Mouse (Mus musculus): ENCODE results near the gene Tbl1x. TPM values are rescaled to one million over a fixed set of nuclear protein-coding genes. Genes with fewer than 3 reads are reported as not detected.

Gene Tbl1x
- total RNA-seq (2014; rRNA removed) (60.8 and 67.2 TPM in 2 replicates), polyA plus RNA-seq (2015; fragmentation: Nextera tagmentation; extraction: Ambion mirVana) (24.9 and 37.0 TPM in 2 replicates)

DNA sequence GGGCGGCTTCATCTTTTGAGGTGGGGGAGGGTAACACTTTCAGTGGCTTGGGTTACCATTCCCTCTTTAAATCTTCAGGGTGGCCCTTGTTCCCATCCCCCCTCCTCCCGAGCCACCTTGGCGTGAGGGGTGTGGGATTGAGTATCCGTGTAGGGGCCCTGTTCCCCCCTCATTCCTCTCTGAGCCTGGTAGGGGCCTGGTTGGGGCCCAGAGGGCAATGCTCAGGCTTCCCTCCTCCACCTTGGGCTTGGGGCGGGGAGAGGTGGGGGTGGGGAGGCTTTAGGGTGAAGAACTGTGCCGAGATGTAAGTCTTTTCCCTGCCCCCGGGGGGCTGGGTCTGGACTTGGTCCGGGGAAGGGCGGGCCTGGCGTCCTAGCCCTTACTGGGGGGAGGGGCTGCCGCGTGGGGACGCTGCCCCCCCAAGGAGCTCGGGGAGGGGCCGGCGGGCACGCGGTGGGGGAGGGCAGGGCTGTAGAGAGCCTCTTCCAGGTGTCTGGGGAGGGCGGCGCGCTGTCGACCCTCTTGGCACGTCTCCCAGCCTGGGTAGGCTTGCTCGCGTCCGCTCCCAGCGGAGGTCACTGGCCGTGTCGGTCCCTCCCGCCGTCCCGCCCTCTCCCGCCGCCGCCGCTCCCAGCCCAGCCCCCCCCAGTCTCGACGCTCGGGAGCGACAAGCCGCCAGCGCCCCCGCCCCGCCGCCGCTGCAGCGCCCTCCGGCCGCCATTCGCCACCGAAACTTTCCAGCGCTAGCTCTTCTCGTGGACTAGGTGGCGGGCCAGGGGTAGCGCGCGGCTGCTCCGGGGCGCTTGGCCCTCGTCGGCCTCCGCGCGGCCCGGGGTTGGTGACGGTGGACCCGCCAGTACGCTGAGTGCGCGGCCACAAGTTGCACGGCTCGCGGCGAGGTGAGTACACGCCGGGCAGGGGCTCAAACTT is at the start of gene Tbl1x:
Gene Tbl1x, plus strand, starts transcription at position 643 of the 930 bp plus-strand sequence.
- Histone ChIP-seq H3K27ac (ENCODE audit: low read depth, low read length) (peak within 1 kb of the TSS; percentile 93), H3K9ac (peak within 1 kb of the TSS; percentile 72), H3K4me3 (ENCODE audit: low read depth, low read length) (peak within 1 kb of the TSS; percentile 60), H3K4me1 (ENCODE audit: insufficient read depth) (no peaks in the 10 kb centered on the region), H3K36me3 (ENCODE audit: insufficient read depth) (no peaks in the 10 kb centered on the region), H3K4me2 (ENCODE audit: low read depth) (peak within 1 kb of the TSS; percentile 59), H3K9me3 (ENCODE audit: low read length) (no peaks in the 10 kb centered on the region), H3K27me3 (ENCODE audit: insufficient read depth, low read length) (no peaks in the 10 kb centered on the region)
- ATAC-seq (peak; percentile 58), DNase-seq (peak; percentile 71)
- TF ChIP-seq CTCF (IDR thresholded peaks at IDR 0.05; ENCODE audit: low read depth) = peak; percentile 15
- WGBS = 27% methylated on average over 59 of the region's 76 CpGs

DNA sequence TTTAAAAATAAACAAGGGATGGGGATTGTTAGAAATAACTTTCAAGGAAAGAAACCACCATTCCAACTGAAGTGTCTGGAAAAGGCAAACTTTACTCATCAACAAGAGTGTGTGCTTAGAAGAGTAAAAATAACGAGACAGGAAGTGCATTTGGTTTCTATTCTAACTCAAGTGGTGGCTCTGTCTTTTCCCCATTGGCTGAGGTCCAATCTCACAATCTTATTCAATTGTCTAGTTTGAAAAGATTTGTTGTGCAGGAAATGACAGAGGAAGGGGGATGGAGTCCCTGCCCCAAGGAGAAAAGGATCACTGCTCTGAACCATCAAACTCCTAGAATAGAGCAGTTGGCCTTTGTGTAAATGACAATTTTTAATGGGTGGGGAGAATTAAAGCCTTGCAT is 41.6 kb upstream of the Tbl1x start:
- no peaks in the 10 kb centered on the region for H3K36me3 ChIP-seq (ENCODE audit: insufficient read depth)
- H3K27me3 ChIP-seq (ENCODE audit: insufficient read depth, low read length) = no peaks in the 10 kb centered on the region
- no peak for ATAC-seq
- H3K27ac ChIP-seq (ENCODE audit: low read depth, low read length) = no peak overlapping the region
- WGBS = 45% methylated on average over 1 of the region's 1 CpGs
- DNase-seq = no peak
- no peak for TF ChIP-seq CTCF (IDR thresholded peaks at IDR 0.05; ENCODE audit: low read depth)
- no peaks in the 10 kb centered on the region for H3K9me3 ChIP-seq (ENCODE audit: low read length)
- no peak overlapping the region for H3K4me2 ChIP-seq (ENCODE audit: low read depth)
- H3K4me1 ChIP-seq (ENCODE audit: insufficient read depth) = no peaks in the 10 kb centered on the region
- no peak overlapping the region for H3K4me3 ChIP-seq (ENCODE audit: low read depth, low read length)
- H3K9ac ChIP-seq = no peak overlapping the region

GRCm38 (mm10) chrX:77472858-77473257 is 38.0 kb upstream of the Tbl1x start:
- H3K4me1 ChIP-seq (ENCODE audit: insufficient read depth) = no peaks in the 10 kb centered on the region
- H3K4me2 ChIP-seq (ENCODE audit: low read depth) = no peak overlapping the region
- no peak overlapping the region for H3K9ac ChIP-seq
- H3K36me3 ChIP-seq (ENCODE audit: insufficient read depth) = no peaks in the 10 kb centered on the region
- DNase-seq (no peak), ATAC-seq (no peak)
- H3K9me3 ChIP-seq (ENCODE audit: low read length) = no peaks in the 10 kb centered on the region
- WGBS = 100% methylated on average over 1 of the region's 1 CpGs
- H3K27ac ChIP-seq (ENCODE audit: low read depth, low read length) = no peak overlapping the region
- H3K27me3 ChIP-seq (ENCODE audit: insufficient read depth, low read length) = no peaks in the 10 kb centered on the region
- TF ChIP-seq CTCF (IDR thresholded peaks at IDR 0.05; ENCODE audit: low read depth) = no peak
- no peak overlapping the region for H3K4me3 ChIP-seq (ENCODE audit: low read depth, low read length)

GRCm38 (mm10) chrX:77473511-77473910 is 37.3 kb upstream of the Tbl1x start:
- Histone ChIP-seq H3K4me1 (ENCODE audit: insufficient read depth) (no peaks in the 10 kb centered on the region), H3K9me3 (ENCODE audit: low read length) (no peaks in the 10 kb centered on the region), H3K9ac (no peak overlapping the region), H3K4me2 (ENCODE audit: low read depth) (no peak overlapping the region), H3K4me3 (ENCODE audit: low read depth, low read length) (no peak overlapping the region), H3K27me3 (ENCODE audit: insufficient read depth, low read length) (no peaks in the 10 kb centered on the region), H3K27ac (ENCODE audit: low read depth, low read length) (no peak overlapping the region), H3K36me3 (ENCODE audit: insufficient read depth) (no peaks in the 10 kb centered on the region)
- DNase-seq = no peak
- no peak for TF ChIP-seq CTCF (IDR thresholded peaks at IDR 0.05; ENCODE audit: low read depth)
- ATAC-seq = no peak
- 86% methylated on average over 1 of the region's 1 CpGs for WGBS

GRCm38 (mm10) chrX:77474551-77474950 is 36.3 kb upstream of the Tbl1x start:
- H3K27ac ChIP-seq (ENCODE audit: low read depth, low read length) = no peak overlapping the region
- H3K4me2 ChIP-seq (ENCODE audit: low read depth) = no peak overlapping the region
- peak; percentile 36; the same call in 1 of the 2 replicates for ATAC-seq
- no peaks in the 10 kb centered on the region for H3K9me3 ChIP-seq (ENCODE audit: low read length)
- H3K4me3 ChIP-seq (ENCODE audit: low read depth, low read length) = no peak overlapping the region
- DNase-seq = peak; percentile 15
- H3K36me3 ChIP-seq (ENCODE audit: insufficient read depth) = no peaks in the 10 kb centered on the region
- H3K4me1 ChIP-seq (ENCODE audit: insufficient read depth) = no peaks in the 10 kb centered on the region
- no peaks in the 10 kb centered on the region for H3K27me3 ChIP-seq (ENCODE audit: insufficient read depth, low read length)
- no peak overlapping the region for H3K9ac ChIP-seq
- TF ChIP-seq CTCF (IDR thresholded peaks at IDR 0.05; ENCODE audit: low read depth) = no peak
- WGBS = 17% methylated on average over 1 of the region's 1 CpGs

- ATAC-seq (no peak), DNase-seq (no peak)
- Histone ChIP-seq H3K9me3 (ENCODE audit: low read length) (no peaks in the 10 kb centered on the region), H3K4me1 (ENCODE audit: insufficient read depth) (no peaks in the 10 kb centered on the region), H3K27me3 (ENCODE audit: insufficient read depth, low read length) (no peaks in the 10 kb centered on the region), H3K9ac (no peak overlapping the region), H3K27ac (ENCODE audit: low read depth, low read length) (no peak overlapping the region), H3K4me2 (ENCODE audit: low read depth) (no peak overlapping the region), H3K4me3 (ENCODE audit: low read depth, low read length) (no peak overlapping the region), H3K36me3 (ENCODE audit: insufficient read depth) (no peaks in the 10 kb centered on the region)
- TF ChIP-seq CTCF (IDR thresholded peaks at IDR 0.05; ENCODE audit: low read depth) = no peak
- WGBS = 66% methylated on average over 2 of the region's 2 CpGs
Observed at GRCm38 (mm10) chrX:77477526-77477925, 33.3 kb upstream of the Tbl1x start.

All from forebrain, postnatal 0 days (tissue).